In the genomic region with DNA sequence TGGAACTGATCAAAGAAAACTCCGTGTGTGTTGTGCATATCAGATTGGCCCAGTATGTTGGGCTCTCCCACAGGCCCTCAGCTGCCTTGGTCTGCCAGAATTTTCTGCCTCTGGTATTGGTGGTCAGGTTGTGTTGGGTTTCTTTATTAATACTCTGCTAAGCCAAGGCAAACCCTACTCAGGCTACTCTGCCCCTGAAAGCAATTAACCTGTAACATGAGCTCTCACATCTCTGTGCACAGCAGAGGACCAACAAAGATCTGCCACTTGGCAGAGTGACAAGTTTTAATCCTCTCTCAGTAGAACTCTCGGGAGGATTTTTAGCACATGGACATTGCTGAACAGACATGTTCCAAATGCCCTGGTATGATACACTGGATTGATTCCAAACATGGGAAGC, we compare ENCODE assay signal across 11 mouse cellular contexts.
DNase-seq lines count a peak whose midpoint lies in the region; ATAC-seq lines count a peak whose summit lies in the region.
"Had no signal": no experiment of that assay in that cellular context is flagged by ENCODE, and none has a peak within 500 bp of the region (broad histone marks: within the 10 kb centered on the region; RNA-seq: fewer than 3 reads in every experiment).

No protein-coding gene starts in this region.

- peaks cover 47% of the 10 kb centered on the region for H3K4me1 ChIP-seq in forebrain, embryonic 15.5 days
- H3K4me1 ChIP-seq in midbrain, embryonic 15.5 days, result peaks cover 20% of the 10 kb centered on the region
- H3K4me1 ChIP-seq: liver, embryonic 13.5 days had no signal

- H3K4me3 ChIP-seq in forebrain, embryonic 15.5 days, result no peak overlapping the region
- H3K4me3 ChIP-seq in midbrain, embryonic 15.5 days, result no peak overlapping the region
- H3K4me3 ChIP-seq: heart, embryonic 12.5 days; liver, embryonic 13.5 days; stomach, embryonic 15.5 days had no signal

- peak; percentile 42 to 54 for DNase-seq in cerebellum, postnatal 10 days
- DNase-seq in cerebellum, adult 9-11 months, result no peak
- peak; percentile 6 for DNase-seq in kidney, postnatal 14 days
- DNase-seq in kidney, postnatal 10 days, result no peak
- no peak for DNase-seq in lung, adult 18-20 months
- DNase-seq: liver, embryonic 13.5 days had no signal

- no peak for ATAC-seq in forebrain, embryonic 15.5 days (replicated peaks)
- ATAC-seq in midbrain, embryonic 15.5 days (replicated peaks), result 0 out of 2 replicates have a peak, but pooled peaks have one; percentile 18
- no peak for ATAC-seq in megakaryocyte-erythroid progenitor cell, adult 5-6 weeks (replicated peaks; ENCODE audit: low FRiP score, low TSS enrichment, poor library complexity, severe bottlenecking)

- WGBS in forebrain, embryonic 15.5 days, result 21% methylated on average over 2 of the region's 2 CpGs
- 33% methylated on average over 2 of the region's 2 CpGs for WGBS in midbrain, embryonic 15.5 days

- H3K9ac ChIP-seq in forebrain, embryonic 15.5 days (replicated peaks), result no peak overlapping the region
- no peak overlapping the region for H3K9ac ChIP-seq in midbrain, embryonic 15.5 days
- H3K9ac ChIP-seq: heart, embryonic 12.5 days; liver, embryonic 13.5 days; stomach, embryonic 15.5 days had no signal

- H3K4me2 ChIP-seq in forebrain, embryonic 15.5 days (replicated peaks), result no peak overlapping the region
- H3K4me2 ChIP-seq in midbrain, embryonic 15.5 days, result no peak overlapping the region
- H3K4me2 ChIP-seq: heart, embryonic 12.5 days; liver, embryonic 13.5 days; stomach, embryonic 15.5 days had no signal

- no peaks in the 10 kb centered on the region for H3K36me3 ChIP-seq in forebrain, embryonic 15.5 days
- no peaks in the 10 kb centered on the region for H3K36me3 ChIP-seq in midbrain, embryonic 15.5 days (replicated peaks)
- H3K36me3 ChIP-seq: heart, embryonic 12.5 days; liver, embryonic 13.5 days; stomach, embryonic 15.5 days had no signal

- H3K27me3 ChIP-seq in forebrain, embryonic 15.5 days, result no peaks in the 10 kb centered on the region
- H3K27me3 ChIP-seq in midbrain, embryonic 15.5 days (replicated peaks), result no peaks in the 10 kb centered on the region
- H3K27me3 ChIP-seq: heart, embryonic 12.5 days; liver, embryonic 13.5 days; stomach, embryonic 15.5 days had no signal

- no peaks in the 10 kb centered on the region for H3K9me3 ChIP-seq in forebrain, embryonic 15.5 days
- no peaks in the 10 kb centered on the region for H3K9me3 ChIP-seq in midbrain, embryonic 15.5 days
- H3K9me3 ChIP-seq: heart, embryonic 12.5 days; liver, embryonic 13.5 days; stomach, embryonic 15.5 days had no signal

- peak overlapping the region; percentile 90 for H3K27ac ChIP-seq in forebrain, embryonic 15.5 days (replicated peaks)
- H3K27ac ChIP-seq in midbrain, embryonic 15.5 days, result no peak overlapping the region
- H3K27ac ChIP-seq: liver, embryonic 13.5 days; stomach, embryonic 15.5 days had no signal

Comparison
In these comparisons a context has a peak if more than half of its experiments do, and no peak if none do; other contexts are left out.
1. DNase-seq: peak in cerebellum, postnatal 10 days (2 of 2) and kidney, postnatal 14 days (single experiment); none in cerebellum, adult 9-11 months (single experiment), kidney, postnatal 10 days (single experiment) and lung, adult 18-20 months (0 of 2).